Mouse (Mus musculus) myocyte (in vitro differentiated cells): ENCODE results near the gene Parp3. TPM values are rescaled to one million over a fixed set of nuclear protein-coding genes. Genes with fewer than 3 reads are reported as not detected.

ENCODE experiments used
- H3K27me3 ChIP-seq: one replicate; pipeline ENCODE4 v1.6.1; 2011; ENCODE audit not compliant: control insufficient read depth, insufficient read depth, insufficient read length
- H3K36me3 ChIP-seq: one replicate; pipeline ENCODE4 v1.6.1; 2011; ENCODE audit not compliant: control insufficient read depth, insufficient read depth
- H3K4me2 ChIP-seq: one replicate; pipeline ENCODE4 v1.6.1; 2011; ENCODE audit warnings: low read depth, control low read depth
- H3K4me3 ChIP-seq: one replicate; pipeline ENCODE4 v1.5.1; 2011; ENCODE audit warnings: mild to moderate bottlenecking, control low read depth, moderate library complexity
- H3K79me2 ChIP-seq: one replicate; pipeline ENCODE4 v1.6.1; 2011; ENCODE audit not compliant: control insufficient read depth, insufficient read depth
- H3ac ChIP-seq: one replicate; pipeline ENCODE4 v1.6.1; 2011; ENCODE audit not compliant: control insufficient read depth, insufficient read length
- CEBPB ChIP-seq: IDR thresholded peaks from 2 replicates; pipeline ENCODE4 v1.6.1; 2011; ENCODE audit warnings: mild to moderate bottlenecking, moderate library complexity; ENCODE audit not compliant: poor library complexity, insufficient read depth, severe bottlenecking
- E2F4 ChIP-seq: IDR thresholded peaks from one replicate; pipeline ENCODE4 v1.6.1; 2011; ENCODE audit warnings: mild to moderate bottlenecking, control low read depth, moderate library complexity; ENCODE audit not compliant: insufficient read depth
- MAX ChIP-seq: IDR thresholded peaks from one replicate; pipeline ENCODE4 v1.6.1; 2011; ENCODE audit warnings: low read depth, mild to moderate bottlenecking, control low read depth
- MYOD1 ChIP-seq, 3 experiments: IDR thresholded peaks; one replicate each; pipeline ENCODE4 v1.6.1; 2011; ENCODE audit warnings: control low read depth in 2 of 3, low read depth in 2 of 3, mild to moderate bottlenecking in 2 of 3, moderate library complexity in 1 of 3; ENCODE audit not compliant: insufficient read length in 2 of 3, control insufficient read depth in 1 of 3
- MYOG ChIP-seq, 3 experiments: IDR thresholded peaks; one replicate each; pipeline ENCODE4 v1.6.1; 2011; ENCODE audit warnings: control low read depth in 2 of 3, low read depth in 2 of 3, mild to moderate bottlenecking in 2 of 3; ENCODE audit not compliant: insufficient read length in 2 of 3, control insufficient read depth in 1 of 3, insufficient read depth in 1 of 3
- POLR2A ChIP-seq: IDR thresholded peaks from one replicate; pipeline ENCODE4 v1.6.1; 2011; ENCODE audit warnings: low read depth, mild to moderate bottlenecking, control low read depth, moderate library complexity; ENCODE audit not compliant: insufficient read length
- POLR2AphosphoS2 ChIP-seq: IDR thresholded peaks from one replicate; pipeline ENCODE4 v1.6.1; 2011; ENCODE audit warnings: low read depth, control low read depth; ENCODE audit not compliant: insufficient read length
- REST ChIP-seq: IDR thresholded peaks from one replicate; pipeline ENCODE4 v1.6.1; 2011; ENCODE audit warnings: mild to moderate bottlenecking, control low read depth, moderate library complexity; ENCODE audit not compliant: insufficient read depth, insufficient read length
- SRF ChIP-seq: IDR thresholded peaks from one replicate; pipeline ENCODE4 v1.6.1; 2011; ENCODE audit warnings: low read depth; ENCODE audit not compliant: control insufficient read depth, insufficient read length
- TCF12 ChIP-seq: IDR thresholded peaks from one replicate; pipeline ENCODE4 v1.6.1; 2011; ENCODE audit warnings: mild to moderate bottlenecking, control low read depth; ENCODE audit not compliant: poor library complexity, insufficient read depth, severe bottlenecking
- TCF3 ChIP-seq: IDR thresholded peaks from one replicate; pipeline ENCODE4 v1.6.1; 2011; ENCODE audit warnings: low read depth, control low read depth; ENCODE audit not compliant: insufficient read length
- USF1 ChIP-seq: IDR thresholded peaks from one replicate; pipeline ENCODE4 v1.6.1; 2011; ENCODE audit warnings: low read depth, mild to moderate bottlenecking, control low read depth, moderate library complexity
- polyA plus RNA-seq: library from polyadenylated mRNA; unstranded; fragments of >200 nt; fragmentation: generic; extraction: Trizol; gene quantifications from one replicate; pipeline ENCODE4 v1.2.1, GENCODE M21; 2012; ENCODE audit warnings: missing spikeins

The Parp3 gene
- polyA plus RNA-seq, 1 experiment: 66.1 TPM

GRCm38 (mm10) chr9:106472321-106472720, 4.4 kb downstream of the Parp3 start:
- no peak overlapping the region for H3ac ChIP-seq
- H3K4me2 ChIP-seq: no peak overlapping the region
- TF ChIP-seq POLR2AphosphoS2 (peak; percentile 39), TCF3 (no peak)
- no peaks in the 10 kb centered on the region for H3K36me3 ChIP-seq
- peaks cover 5% of the 10 kb centered on the region for H3K79me2 ChIP-seq
- H3K27me3 ChIP-seq: no peaks in the 10 kb centered on the region
- H3K4me3 ChIP-seq: no peak overlapping the region

GRCm38 (mm10) chr9:106471892-106472291, 4.9 kb downstream of the Parp3 start:
- no peak overlapping the region for H3ac ChIP-seq
- H3K36me3 ChIP-seq: no peaks in the 10 kb centered on the region
- H3K4me3 ChIP-seq: no peak overlapping the region
- TF ChIP-seq USF1 (no peak), E2F4 (no peak), POLR2AphosphoS2 (peak; percentile 64), MYOD1 (IDR thresholded peaks at IDR 0.05; ENCODE audit: control insufficient read depth in 1 of 3, insufficient read length in 2 of 3, low read depth in 2 of 3) (no peak), TCF3 (no peak), SRF (no peak), TCF12 (no peak)
- no peaks in the 10 kb centered on the region for H3K27me3 ChIP-seq
- peaks cover 5% of the 10 kb centered on the region for H3K79me2 ChIP-seq
- no peak overlapping the region for H3K4me2 ChIP-seq

- no peak overlapping the region for H3K4me3 ChIP-seq
- TF ChIP-seq MYOD1 (IDR thresholded peaks at IDR 0.05; ENCODE audit: control insufficient read depth in 1 of 3, insufficient read length in 2 of 3, low read depth in 2 of 3) (no peak), MYOG (IDR thresholded peaks at IDR 0.05; ENCODE audit: control insufficient read depth in 1 of 3, insufficient read depth in 1 of 3, insufficient read length in 2 of 3, low read depth in 2 of 3) (no peak), SRF (no peak), CEBPB (no peak), REST (no peak), MAX (no peak), POLR2A (no peak), POLR2AphosphoS2 (no peak), TCF12 (no peak), USF1 (no peak), E2F4 (no peak), TCF3 (no peak)
- H3K4me2 ChIP-seq: no peak overlapping the region
- no peaks in the 10 kb centered on the region for H3K36me3 ChIP-seq
- H3K27me3 ChIP-seq: no peaks in the 10 kb centered on the region
- H3ac ChIP-seq: no peak overlapping the region
- peaks cover 5% of the 10 kb centered on the region for H3K79me2 ChIP-seq
These were observed 5.6 kb downstream of the Parp3 start for GRCm38 (mm10) chr9:106470991-106471750.

- no peak for TF ChIP-seq POLR2A
- TF ChIP-seq POLR2AphosphoS2: peak; percentile 87
- no peak overlapping the region for H3K4me3 ChIP-seq
- no peaks in the 10 kb centered on the region for H3K27me3 ChIP-seq
- no peak overlapping the region for H3ac ChIP-seq
- peaks cover 5% of the 10 kb centered on the region for H3K79me2 ChIP-seq
- no peak overlapping the region for H3K4me2 ChIP-seq
- no peaks in the 10 kb centered on the region for H3K36me3 ChIP-seq
These were observed 7.0 kb downstream of the Parp3 start for GRCm38 (mm10) chr9:106469776-106470175.

GRCm38 (mm10) chr9:106469317-106469716, 7.4 kb downstream of the Parp3 start:
- H3K27me3 ChIP-seq: no peaks in the 10 kb centered on the region
- peaks cover 5% of the 10 kb centered on the region for H3K79me2 ChIP-seq
- no peak overlapping the region for H3ac ChIP-seq
- TF ChIP-seq POLR2AphosphoS2 (peak; percentile 58), SRF (no peak), MYOD1 (IDR thresholded peaks at IDR 0.05; ENCODE audit: control insufficient read depth in 1 of 3, insufficient read length in 2 of 3, low read depth in 2 of 3) (peak in 1 of 3 experiments; percentile 2), REST (no peak), POLR2A (peak; percentile 22)
- no peak overlapping the region for H3K4me2 ChIP-seq
- peaks cover 2% of the 10 kb centered on the region for H3K36me3 ChIP-seq
- H3K4me3 ChIP-seq: no peak overlapping the region

- Histone ChIP-seq H3K36me3 (peaks cover 5% of the 10 kb centered on the region), H3K79me2 (no peaks in the 10 kb centered on the region), H3K4me3 (no peak overlapping the region), H3K4me2 (no peak overlapping the region), H3ac (no peak overlapping the region), H3K27me3 (no peaks in the 10 kb centered on the region)
- TF ChIP-seq POLR2AphosphoS2 (peak; percentile 50), MYOD1 (IDR thresholded peaks at IDR 0.05; ENCODE audit: control insufficient read depth in 1 of 3, insufficient read length in 2 of 3, low read depth in 2 of 3) (no peak)
These were observed 9.0 kb downstream of the Parp3 start for GRCm38 (mm10) chr9:106467746-106468145.
